Mouse (Mus musculus) lung, embryonic 14.5 days (tissue): ENCODE data around the gene Defa31. TPM values are rescaled to one million over a fixed set of nuclear protein-coding genes. Genes with fewer than 3 reads are reported as not detected.
"Not testable (repeated sequence)": the region's sequence is repeated elsewhere in the genome, so short reads cannot be mapped to it uniquely, and the experiment has no call there.

Experiments used
- ATAC-seq: fragments of 200-750 bp; cut with Nextera tagmentation; 2 replicates; pipeline ENCODE4 v1.8.0; 2017; ENCODE audit warnings: mild to moderate bottlenecking, moderate TSS enrichment, moderate library complexity; ENCODE audit not compliant: insufficient read depth
- DNase-seq: peaks from one replicate; pipeline ENCODE4 v3.0.0-alpha.2; 2015
- H3K27ac ChIP-seq: fragments of 300-500 bp; sonication (generic); 2 replicates; pipeline ENCODE4 v1.5.1; 2014; ENCODE audit warnings: low read depth, mild to moderate bottlenecking, moderate library complexity
- H3K27me3 ChIP-seq: fragments of 300-500 bp; sonication (generic); 2 replicates; pipeline ENCODE4 v1.6.1; 2014; ENCODE audit warnings: low read length, control low read depth; ENCODE audit not compliant: insufficient read depth
- H3K36me3 ChIP-seq: fragments of 300-500 bp; sonication (generic); 2 replicates; pipeline ENCODE4 v1.6.1; 2014; ENCODE audit warnings: control low read depth; ENCODE audit not compliant: insufficient read depth
- H3K4me1 ChIP-seq: fragments of 300-500 bp; sonication (generic); 2 replicates; pipeline ENCODE4 v1.6.1; 2014; ENCODE audit warnings: antibody characterized with exemption, control low read depth; ENCODE audit not compliant: insufficient read depth
- H3K4me2 ChIP-seq: fragments of 300-500 bp; sonication (generic); 2 replicates; pipeline ENCODE4 v1.6.1; 2014; ENCODE audit warnings: mild to moderate bottlenecking
- H3K4me3 ChIP-seq: fragments of 300-500 bp; sonication (generic); 2 replicates; pipeline ENCODE4 v1.5.1; 2014; ENCODE audit warnings: low read depth, low read length
- H3K9ac ChIP-seq: fragments of 300-500 bp; sonication (generic); 2 replicates; pipeline ENCODE4 v1.6.1; 2014
- H3K9me3 ChIP-seq: fragments of 300-500 bp; sonication (generic); 2 replicates; pipeline ENCODE4 v1.6.1; 2016; ENCODE audit warnings: low read depth, low read length, control low read depth
- WGBS: fragments of 180-500 bp; shearing (Covaris S2); extraction: QIAGEN DNeasy Blood & Tissue Kit; methylation state at CpG from one replicate; pipeline ENCODE4 v1.1.7; 2014; 5-methylcytosine and 5-hydroxymethylcytosine counted together
- polyA plus RNA-seq: library from polyadenylated mRNA; unstranded; fragments of >200 nt; fragmentation: Nextera tagmentation; extraction: Ambion mirVana; gene quantifications from 2 replicates; pipeline ENCODE4 v1.2.1, GENCODE M21; 2014

The Defa31 gene
- not detected in 2 replicates for polyA plus RNA-seq

DNA sequence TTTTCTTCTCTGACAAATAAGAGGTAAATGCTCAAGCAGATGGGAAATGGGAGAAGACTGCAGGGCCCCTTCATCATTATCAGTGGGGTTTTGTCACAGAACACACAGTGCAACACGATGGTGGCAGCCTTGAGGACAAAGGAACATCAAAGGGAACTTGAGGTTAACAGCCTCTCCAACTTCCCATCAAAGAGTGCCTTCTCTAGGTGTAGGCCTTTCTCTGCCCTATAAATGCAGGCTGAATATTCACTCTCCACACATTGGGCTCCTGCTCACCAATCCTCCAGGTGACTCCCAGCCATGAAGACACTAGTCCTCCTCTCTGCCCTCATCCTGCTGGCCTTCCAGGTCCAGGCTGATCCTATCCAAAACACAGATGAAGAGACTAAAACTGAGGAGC is at the start of gene Defa31:
Defa31 (plus strand) TSS at position 301 of the 400 bp plus-strand sequence.
- ATAC-seq, H3K27me3 ChIP-seq, DNase-seq, H3K4me3 ChIP-seq, H3K4me1 ChIP-seq, H3K4me2 ChIP-seq, H3K9me3 ChIP-seq, H3K27ac ChIP-seq, H3K9ac ChIP-seq, H3K36me3 ChIP-seq: not testable (repeated sequence)
- WGBS, result no CpG with 5 or more reads among the region's 1 CpGs

DNA sequence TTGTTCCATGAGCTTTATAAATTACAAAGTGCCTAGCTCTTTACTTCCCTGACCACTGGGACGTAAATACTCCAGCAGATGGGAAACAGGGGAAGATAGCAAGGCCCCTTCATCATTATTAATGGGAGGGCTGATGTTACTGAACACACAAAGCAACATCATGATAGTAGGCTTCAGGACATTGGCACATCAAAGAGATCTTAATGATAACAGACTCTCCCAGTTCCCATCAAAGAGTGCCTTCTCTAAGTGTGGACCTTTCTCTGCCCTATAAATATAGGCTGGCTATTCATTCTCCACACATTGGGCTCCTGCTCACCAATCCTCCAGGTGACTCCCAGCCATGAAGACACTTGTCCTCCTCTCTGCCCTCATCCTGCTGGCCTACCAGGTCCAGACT is 29.4 kb upstream of the Defa31 start, which contains the start of gene Defa22:
Defa22 (plus strand) TSS at position 301 of the 400 bp plus-strand sequence.
- WGBS, result no CpG with 5 or more reads among the region's 1 CpGs
- not testable (repeated sequence) for H3K36me3 ChIP-seq, ATAC-seq

GRCm38 (mm10) chr8:21201261-21201660 is 9.8 kb downstream of the Defa31 start, which contains the start of gene Gm15293:
Gene Gm15293, plus strand, starts transcription at chr8:21201561.
- not testable (repeated sequence) for DNase-seq, H3K4me3 ChIP-seq, ATAC-seq, H3K27me3 ChIP-seq, H3K4me2 ChIP-seq, H3K36me3 ChIP-seq, H3K9ac ChIP-seq, H3K9me3 ChIP-seq, H3K4me1 ChIP-seq, H3K27ac ChIP-seq
- no CpG with 5 or more reads among the region's 1 CpGs for WGBS

More for the DNA sequence above, 29.4 kb upstream of the Defa31 start, which contains the start of gene Defa22:
- H3K27me3 ChIP-seq, DNase-seq, H3K27ac ChIP-seq, H3K4me1 ChIP-seq, H3K9me3 ChIP-seq, H3K4me3 ChIP-seq, H3K4me2 ChIP-seq, H3K9ac ChIP-seq: not testable (repeated sequence)

Other genes starting within 250 kb of the Defa31 start
- not detected in 2 replicates for gene AY761185, start 246.9 kb upstream of the Defa31 start, polyA plus RNA-seq
- gene Defa21, start 166.1 kb upstream of the Defa31 start, polyA plus RNA-seq, result not detected in 2 replicates
- gene Defa23, start 136.6 kb upstream of the Defa31 start, polyA plus RNA-seq, result not detected in 2 replicates
- gene Defa35, start 126.6 kb upstream of the Defa31 start, polyA plus RNA-seq, result not detected in 2 replicates
- not detected in 2 replicates for gene Defa25, start 107.2 kb upstream of the Defa31 start, polyA plus RNA-seq
- gene Gm14851, start 95.6 kb upstream of the Defa31 start, polyA plus RNA-seq, result not detected in 2 replicates
- not detected in 2 replicates for gene Defa30, start 57.0 kb upstream of the Defa31 start, polyA plus RNA-seq
- gene Defa22, start 29.3 kb upstream of the Defa31 start, polyA plus RNA-seq, result not detected in 2 replicates
- gene Gm15293, start 9.9 kb downstream of the Defa31 start, polyA plus RNA-seq, result not detected in 2 replicates
- not detected in 2 replicates for gene Gm15292, start 58.1 kb downstream of the Defa31 start, polyA plus RNA-seq
- gene Defa27, start 123.9 kb downstream of the Defa31 start, polyA plus RNA-seq, result not detected in 2 replicates
- not detected in 2 replicates for gene Defa29, start 135.4 kb downstream of the Defa31 start, polyA plus RNA-seq
- gene Defa2, start 186.9 kb downstream of the Defa31 start, polyA plus RNA-seq, result not detected in 2 replicates
- gene Defa33, start 200.2 kb downstream of the Defa31 start, polyA plus RNA-seq, result not detected in 2 replicates
- not detected in 2 replicates for gene Defa36, start 235.8 kb downstream of the Defa31 start, polyA plus RNA-seq